Mouse (Mus musculus): Measurements from ENCODE around the gene Mr1. TPM values are rescaled to one million over a fixed set of nuclear protein-coding genes. Genes with fewer than 3 reads are reported as not detected.

Gene Mr1
- polyA plus RNA-seq, 1 experiment from 2014 or later, result 6.2 TPM

- H3K36me3 ChIP-seq, result no peaks in the 10 kb centered on the region
- 82% methylated on average over 5 of the region's 5 CpGs for WGBS
- no peak overlapping the region for H3K4me3 ChIP-seq
- ATAC-seq (ENCODE audit: insufficient number of reproducible peaks, insufficient read depth, low FRiP score, low TSS enrichment), result no peak
- no peak overlapping the region for H3K4me2 ChIP-seq (replicated peaks)
- H3K9me3 ChIP-seq, result no peaks in the 10 kb centered on the region
- no peaks in the 10 kb centered on the region for H3K27me3 ChIP-seq
- H3K9ac ChIP-seq, result no peak overlapping the region
- no peak overlapping the region for H3K27ac ChIP-seq
- peaks cover 20% of the 10 kb centered on the region for H3K4me1 ChIP-seq
Observed at GRCm38 (mm10) chr1:155103991-155104390, 42.6 kb downstream of the Mr1 start.

GRCm38 (mm10) chr1:155102631-155103030, 44.0 kb downstream of the Mr1 start:
- Histone ChIP-seq H3K4me3 (no peak overlapping the region), H3K9ac (no peak overlapping the region), H3K4me2 (replicated peaks) (no peak overlapping the region), H3K27ac (no peak overlapping the region), H3K27me3 (no peaks in the 10 kb centered on the region), H3K4me1 (peaks cover 8% of the 10 kb centered on the region), H3K36me3 (no peaks in the 10 kb centered on the region), H3K9me3 (no peaks in the 10 kb centered on the region)
- ATAC-seq (ENCODE audit: insufficient number of reproducible peaks, insufficient read depth, low FRiP score, low TSS enrichment), result no peak
- WGBS, result 88% methylated on average over 4 of the region's 4 CpGs

GRCm38 (mm10) chr1:155099280-155099848, 47.2 kb downstream of the Mr1 start, which contains the start of gene Ier5:
Gene Ier5 (minus strand): TSS chr1:155099636.
- under 1% methylated on average over 40 of the region's 40 CpGs for WGBS
- peak; percentile 95 for ATAC-seq (ENCODE audit: insufficient number of reproducible peaks, insufficient read depth, low FRiP score, low TSS enrichment)
- Histone ChIP-seq H3K4me2 (replicated peaks) (peak within 1 kb of the TSS; percentile 84), H3K4me3 (peak within 1 kb of the TSS; percentile 98), H3K4me1 (peaks cover 8% of the 10 kb centered on the region; the same call in 1 of the 2 replicates), H3K9me3 (no peaks in the 10 kb centered on the region), H3K27ac (peak within 1 kb of the TSS; percentile 86), H3K36me3 (no peaks in the 10 kb centered on the region), H3K27me3 (no peaks in the 10 kb centered on the region), H3K9ac (peak within 1 kb of the TSS; percentile 100)

- H3K36me3 ChIP-seq, result no peaks in the 10 kb centered on the region
- peaks cover 12% of the 10 kb centered on the region; the same call in 1 of the 2 replicates for H3K4me1 ChIP-seq
- H3K9me3 ChIP-seq, result no peaks in the 10 kb centered on the region
- peak overlapping the region; percentile 98 for H3K4me3 ChIP-seq
- H3K9ac ChIP-seq, result peak overlapping the region; percentile 100
- peak overlapping the region; percentile 86 for H3K27ac ChIP-seq
- peak; percentile 57 for ATAC-seq (ENCODE audit: insufficient number of reproducible peaks, insufficient read depth, low FRiP score, low TSS enrichment)
- peak overlapping the region; percentile 84 for H3K4me2 ChIP-seq (replicated peaks)
- WGBS, result under 1% methylated on average over 88 of the region's 93 CpGs
- no peaks in the 10 kb centered on the region for H3K27me3 ChIP-seq
Observed at GRCm38 (mm10) chr1:155098486-155099279, 47.9 kb downstream of the Mr1 start.

- no peaks in the 10 kb centered on the region for H3K9me3 ChIP-seq
- no peak for ATAC-seq (ENCODE audit: insufficient number of reproducible peaks, insufficient read depth, low FRiP score, low TSS enrichment)
- WGBS, result under 1% methylated on average over 33 of the region's 33 CpGs
Observed at GRCm38 (mm10) chr1:155097931-155098485, 48.6 kb downstream of the Mr1 start.

GRCm38 (mm10) chr1:155097354-155097753, 49.3 kb downstream of the Mr1 start:
- WGBS, result 34% methylated on average over 6 of the region's 6 CpGs
- Histone ChIP-seq H3K27ac (0 out of 2 replicates have a peak overlapping the region, but pooled peaks have one; percentile 86), H3K9me3 (no peaks in the 10 kb centered on the region), H3K36me3 (no peaks in the 10 kb centered on the region), H3K4me1 (peaks cover 26% of the 10 kb centered on the region), H3K27me3 (no peaks in the 10 kb centered on the region), H3K4me2 (replicated peaks) (peak overlapping the region; percentile 84), H3K9ac (peak overlapping the region; percentile 100), H3K4me3 (peak overlapping the region; percentile 98)
- no peak for ATAC-seq (ENCODE audit: insufficient number of reproducible peaks, insufficient read depth, low FRiP score, low TSS enrichment)

More at GRCm38 (mm10) chr1:155097931-155098485, 48.6 kb downstream of the Mr1 start:
- no peaks in the 10 kb centered on the region for H3K36me3 ChIP-seq
- H3K27me3 ChIP-seq, result no peaks in the 10 kb centered on the region
- peak overlapping the region; percentile 100 for H3K9ac ChIP-seq
- H3K27ac ChIP-seq, result peak overlapping the region; percentile 86
- H3K4me2 ChIP-seq (replicated peaks), result peak overlapping the region; percentile 84
- H3K4me1 ChIP-seq, result peaks cover 19% of the 10 kb centered on the region
- H3K4me3 ChIP-seq, result peak overlapping the region; percentile 98

GRCm38 (mm10) chr1:155096620-155097261, 49.9 kb downstream of the Mr1 start:
- no peak for ATAC-seq (ENCODE audit: insufficient number of reproducible peaks, insufficient read depth, low FRiP score, low TSS enrichment)
- Histone ChIP-seq H3K4me2 (replicated peaks) (peak overlapping the region; percentile 84), H3K4me3 (peak overlapping the region; percentile 98; the same call in 1 of the 2 replicates), H3K36me3 (no peaks in the 10 kb centered on the region), H3K27me3 (no peaks in the 10 kb centered on the region), H3K9me3 (no peaks in the 10 kb centered on the region), H3K4me1 (peaks cover 32% of the 10 kb centered on the region), H3K9ac (no peak overlapping the region), H3K27ac (no peak overlapping the region)
- WGBS, result 70% methylated on average over 4 of the region's 4 CpGs

GRCm38 (mm10) chr1:155093971-155094707, 52.5 kb downstream of the Mr1 start:
- Histone ChIP-seq H3K36me3 (no peaks in the 10 kb centered on the region), H3K9ac (no peak overlapping the region), H3K4me1 (peaks cover 40% of the 10 kb centered on the region), H3K4me2 (replicated peaks) (no peak overlapping the region), H3K27ac (peak overlapping the region; percentile 85; the same call in 1 of the 2 replicates), H3K27me3 (no peaks in the 10 kb centered on the region), H3K4me3 (no peak overlapping the region), H3K9me3 (no peaks in the 10 kb centered on the region)
- ATAC-seq (ENCODE audit: insufficient number of reproducible peaks, insufficient read depth, low FRiP score, low TSS enrichment), result no peak
- WGBS, result 52% methylated on average over 9 of the region's 9 CpGs

- 0 out of 2 replicates have a peak, but pooled peaks have one; percentile 30 for ATAC-seq (ENCODE audit: insufficient number of reproducible peaks, insufficient read depth, low FRiP score, low TSS enrichment)
- no peaks in the 10 kb centered on the region for H3K9me3 ChIP-seq
- H3K4me3 ChIP-seq, result no peak overlapping the region
- WGBS, result 21% methylated on average over 4 of the region's 4 CpGs
- no peaks in the 10 kb centered on the region for H3K27me3 ChIP-seq
- H3K27ac ChIP-seq, result peak overlapping the region; percentile 85
- H3K36me3 ChIP-seq, result no peaks in the 10 kb centered on the region
- H3K4me1 ChIP-seq, result peaks cover 45% of the 10 kb centered on the region
- H3K4me2 ChIP-seq (replicated peaks), result no peak overlapping the region
- no peak overlapping the region for H3K9ac ChIP-seq
Observed at GRCm38 (mm10) chr1:155093145-155093791, 53.3 kb downstream of the Mr1 start.

GRCm38 (mm10) chr1:155091842-155092800, 54.5 kb downstream of the Mr1 start:
- H3K36me3 ChIP-seq, result no peaks in the 10 kb centered on the region
- peak; percentile 73; the same call in 1 of the 2 replicates for ATAC-seq (ENCODE audit: insufficient number of reproducible peaks, insufficient read depth, low FRiP score, low TSS enrichment)
- H3K4me3 ChIP-seq, result no peak overlapping the region
- 21% methylated on average over 14 of the region's 14 CpGs for WGBS
- H3K27me3 ChIP-seq, result no peaks in the 10 kb centered on the region
- no peaks in the 10 kb centered on the region for H3K9me3 ChIP-seq
- no peak overlapping the region for H3K9ac ChIP-seq
- peaks cover 45% of the 10 kb centered on the region for H3K4me1 ChIP-seq
- peak overlapping the region; percentile 85 for H3K27ac ChIP-seq
- 0 out of 2 replicates have a peak overlapping the region, but pooled peaks have one; percentile 2 for H3K4me2 ChIP-seq (replicated peaks)

Data from embryonic facial prominence, embryonic 12.5 days (tissue).